Mouse (Mus musculus) midbrain, postnatal 0 days (tissue): ENCODE data around the gene Tbl1xr1. TPM values are rescaled to one million over a fixed set of nuclear protein-coding genes. Genes with fewer than 3 reads are reported as not detected.
A peak's percentile ranks its signal among the peaks of the same experiment; 100 is the strongest.

Experiments
- ATAC-seq: fragments of 200-750 bp; cut with Nextera tagmentation; 2 replicates; pipeline ENCODE4 v1.8.0; 2017; ENCODE audit warnings: moderate number of reproducible peaks, mild to moderate bottlenecking, moderate TSS enrichment, moderate library complexity; ENCODE audit not compliant: low FRiP score
- DNase-seq: peaks from one replicate; pipeline ENCODE4 v3.0.0-alpha.2; 2015; ENCODE audit warnings: low spot score
- H3K27ac ChIP-seq: fragments of 300-500 bp; sonication (generic); 2 replicates; pipeline ENCODE4 v1.5.1; 2014; ENCODE audit warnings: low read depth, mild to moderate bottlenecking, low read length, mixed read lengths
- H3K27me3 ChIP-seq: fragments of 300-500 bp; sonication (generic); 2 replicates; pipeline ENCODE4 v1.6.1; 2014; ENCODE audit warnings: low read length, control low read depth, mixed read lengths; ENCODE audit not compliant: insufficient read depth
- H3K36me3 ChIP-seq: fragments of 300-500 bp; sonication (generic); 2 replicates; pipeline ENCODE4 v1.6.1; 2014; ENCODE audit warnings: low read length, control low read depth, mixed read lengths; ENCODE audit not compliant: insufficient read depth
- H3K4me1 ChIP-seq: fragments of 300-500 bp; sonication (generic); 2 replicates; pipeline ENCODE4 v1.6.1; 2014; ENCODE audit warnings: mild to moderate bottlenecking, control low read depth, antibody characterized with exemption, low read length, mixed read lengths; ENCODE audit not compliant: insufficient read depth
- H3K4me2 ChIP-seq: fragments of 300-500 bp; sonication (generic); 2 replicates; pipeline ENCODE4 v1.6.1; 2014; ENCODE audit warnings: low read depth, mild to moderate bottlenecking, low read length, mixed read lengths; ENCODE audit not compliant: poor library complexity, severe bottlenecking
- H3K4me3 ChIP-seq: fragments of 300-500 bp; sonication (generic); 2 replicates; pipeline ENCODE4 v1.5.1; 2014; ENCODE audit warnings: low read depth, mild to moderate bottlenecking, low read length, moderate library complexity
- H3K9ac ChIP-seq: fragments of 300-500 bp; sonication (generic); replicated peaks from 2 replicates; pipeline ENCODE4 v1.6.1; 2014; ENCODE audit warnings: mild to moderate bottlenecking, low read length, moderate library complexity, mixed read lengths; ENCODE audit not compliant: poor library complexity, severe bottlenecking
- H3K9me3 ChIP-seq: fragments of 300-500 bp; sonication (generic); 2 replicates; pipeline ENCODE4 v1.6.1; 2016; ENCODE audit warnings: low read length, control low read depth
- CTCF ChIP-seq: IDR thresholded peaks from 2 replicates; pipeline ENCODE4 v1.5.1; 2016; ENCODE audit warnings: antibody characterized with exemption, mild to moderate bottlenecking
- WGBS: fragments of 180-500 bp; shearing (Covaris S2); extraction: QIAGEN DNeasy Blood & Tissue Kit; methylation state at CpG from one replicate; pipeline ENCODE4 v1.1.7; 2014; 5-methylcytosine and 5-hydroxymethylcytosine counted together
- polyA plus RNA-seq: library from polyadenylated mRNA; unstranded; fragments of >200 nt; fragmentation: Nextera tagmentation; extraction: Ambion mirVana; gene quantifications from 2 replicates; pipeline ENCODE4 v1.2.1, GENCODE M21; 2015
- total RNA-seq: library from RNA; depleted of rRNA; stranded (reverse); fragments of >200 nt; gene quantifications from 2 replicates; pipeline ENCODE4 v1.2.3, GENCODE M21; 2014; rRNA removed

Tbl1xr1 gene
- total RNA-seq: 29.3 and 39.2 TPM in 2 replicates
- 11.6 and 12.7 TPM in 2 replicates for polyA plus RNA-seq

DNA sequence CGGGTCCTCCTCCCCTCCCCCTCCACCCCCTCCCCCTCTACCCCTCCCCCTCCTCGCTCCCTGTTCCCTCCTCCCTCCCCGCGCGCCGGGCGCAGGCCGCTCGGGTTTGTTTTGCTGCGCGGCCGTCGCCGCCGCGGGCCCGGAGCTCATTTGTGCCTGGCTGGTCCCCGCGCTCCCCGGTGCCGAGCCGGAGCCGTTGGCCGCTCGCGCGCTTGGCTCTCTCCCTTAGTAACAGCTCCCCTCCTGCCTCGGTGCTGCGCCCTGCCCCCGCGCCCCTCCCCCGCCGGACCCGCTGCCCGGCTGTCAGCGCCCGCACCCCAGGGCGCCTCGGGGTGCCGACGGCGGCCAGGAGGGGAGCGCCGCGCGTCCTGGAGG, at the start of gene Tbl1xr1:
Gene Tbl1xr1, plus strand, starts transcription at position 92 of the 375 bp plus-strand sequence.
- DNase-seq: peak; percentile 95

DNA sequence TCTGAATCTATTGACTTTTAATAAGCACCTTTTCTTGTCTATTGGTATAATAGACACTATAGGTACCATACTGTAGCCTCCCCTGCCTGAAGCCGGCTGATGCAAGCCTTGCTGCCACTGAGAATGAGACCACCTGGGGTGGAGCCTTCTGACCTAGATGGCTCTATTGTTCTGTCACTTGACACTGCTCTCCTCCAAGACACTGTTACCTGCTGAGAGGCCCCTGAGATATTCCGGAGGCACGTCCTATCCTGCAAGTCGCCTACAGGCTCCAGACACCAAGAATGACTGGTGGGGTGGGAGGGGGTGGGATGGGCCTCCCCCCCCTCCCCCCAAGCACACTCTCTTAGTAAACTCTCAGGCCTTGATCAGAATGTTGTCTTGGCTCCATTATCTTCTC, 38.4 kb upstream of the Tbl1xr1 start:
- TF ChIP-seq CTCF: no peak
- no peak for DNase-seq
- H3K27ac ChIP-seq: no peak overlapping the region
- no peaks in the 10 kb centered on the region for H3K9me3 ChIP-seq
- 34% methylated on average over 4 of the region's 4 CpGs for WGBS
- H3K27me3 ChIP-seq: no peaks in the 10 kb centered on the region
- no peak overlapping the region for H3K4me2 ChIP-seq
- no peak overlapping the region for H3K9ac ChIP-seq
- H3K4me1 ChIP-seq: no peaks in the 10 kb centered on the region
- H3K36me3 ChIP-seq: no peaks in the 10 kb centered on the region
- no peak overlapping the region for H3K4me3 ChIP-seq
- ATAC-seq: no peak

More for the DNA sequence above, at the start of gene Tbl1xr1:
- peak; percentile 89 for ATAC-seq
- peak within 1 kb of the TSS; percentile 69 for H3K4me2 ChIP-seq
- H3K27me3 ChIP-seq: no peaks in the 10 kb centered on the region
- H3K27ac ChIP-seq: peak within 1 kb of the TSS; percentile 97
- H3K36me3 ChIP-seq: no peaks in the 10 kb centered on the region
- peak within 1 kb of the TSS; percentile 94 for H3K9ac ChIP-seq
- WGBS: 0% methylated on average over 22 of the region's 46 CpGs
- peaks cover 15% of the 10 kb centered on the region; the same call in 1 of the 2 replicates for H3K4me1 ChIP-seq
- peak within 1 kb of the TSS; percentile 95 for H3K4me3 ChIP-seq
- H3K9me3 ChIP-seq: no peaks in the 10 kb centered on the region
- no peak for TF ChIP-seq CTCF

DNA sequence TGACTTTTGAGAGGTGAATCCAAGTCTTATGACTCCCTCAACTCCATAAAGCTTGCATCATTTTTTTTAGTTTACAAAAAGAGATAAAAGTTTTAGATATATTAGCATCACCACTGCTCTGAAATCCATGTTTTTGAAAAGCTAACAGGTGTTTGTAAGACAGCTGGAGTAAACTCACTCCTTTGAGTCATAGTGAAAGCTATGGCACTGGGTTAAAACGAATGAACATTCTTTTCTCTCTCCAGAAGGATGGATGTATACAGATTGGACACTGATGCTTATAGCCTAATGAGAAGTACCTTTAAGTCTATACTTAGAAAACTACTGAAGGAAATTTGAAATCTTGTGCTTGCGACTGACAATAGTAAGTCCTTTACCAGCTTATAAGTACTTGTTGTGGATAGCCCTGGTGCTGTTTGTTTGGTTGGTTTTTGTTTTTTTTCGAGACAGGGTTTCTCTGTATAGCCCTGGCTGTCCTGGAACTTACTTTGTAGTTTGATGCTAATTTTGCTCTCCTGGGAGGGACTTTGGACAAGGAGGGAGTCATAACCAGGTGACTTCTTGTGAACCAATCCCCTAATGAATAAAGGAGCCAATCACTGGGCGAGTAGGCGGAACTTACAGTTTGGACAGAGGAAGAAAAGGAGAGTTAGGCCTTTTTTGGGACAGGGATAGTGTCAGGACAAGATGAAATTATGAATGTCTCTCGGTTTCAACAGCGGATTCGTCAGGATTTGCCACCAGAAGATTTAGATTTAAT, 37.2 kb upstream of the Tbl1xr1 start:
- 93% methylated on average over 8 of the region's 8 CpGs for WGBS
- ATAC-seq (no peak), DNase-seq (no peak)
- Histone ChIP-seq H3K4me2 (no peak overlapping the region), H3K4me3 (no peak overlapping the region), H3K27me3 (no peaks in the 10 kb centered on the region), H3K27ac (no peak overlapping the region), H3K9me3 (no peaks in the 10 kb centered on the region), H3K36me3 (no peaks in the 10 kb centered on the region), H3K9ac (no peak overlapping the region), H3K4me1 (no peaks in the 10 kb centered on the region)
- TF ChIP-seq CTCF: no peak

DNA sequence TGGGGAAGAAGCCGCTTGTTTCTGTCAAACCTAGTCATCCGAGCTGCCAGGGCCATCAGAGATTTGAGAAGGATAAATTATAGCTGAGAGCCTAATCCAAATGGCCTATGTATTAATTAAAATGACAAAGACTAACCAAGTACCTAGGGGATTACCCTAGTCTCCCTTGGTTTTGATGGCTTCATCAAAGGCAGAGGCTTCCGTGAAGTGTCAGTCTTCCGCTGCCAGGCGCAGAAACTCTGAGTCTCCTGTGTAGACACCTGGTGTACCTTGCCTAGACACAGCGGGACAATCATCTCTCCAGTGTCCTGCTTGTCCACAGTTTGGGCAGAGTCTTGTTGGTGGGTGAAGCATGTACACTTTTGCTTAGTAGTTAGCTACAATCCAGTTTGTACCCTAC, 35.8 kb upstream of the Tbl1xr1 start:
- Histone ChIP-seq H3K4me2 (no peak overlapping the region), H3K27me3 (no peaks in the 10 kb centered on the region), H3K36me3 (no peaks in the 10 kb centered on the region), H3K27ac (no peak overlapping the region), H3K4me1 (no peaks in the 10 kb centered on the region), H3K9me3 (no peaks in the 10 kb centered on the region), H3K9ac (no peak overlapping the region), H3K4me3 (no peak overlapping the region)
- WGBS: 51% methylated on average over 6 of the region's 6 CpGs
- ATAC-seq: no peak
- no peak for TF ChIP-seq CTCF
- no peak for DNase-seq

DNA sequence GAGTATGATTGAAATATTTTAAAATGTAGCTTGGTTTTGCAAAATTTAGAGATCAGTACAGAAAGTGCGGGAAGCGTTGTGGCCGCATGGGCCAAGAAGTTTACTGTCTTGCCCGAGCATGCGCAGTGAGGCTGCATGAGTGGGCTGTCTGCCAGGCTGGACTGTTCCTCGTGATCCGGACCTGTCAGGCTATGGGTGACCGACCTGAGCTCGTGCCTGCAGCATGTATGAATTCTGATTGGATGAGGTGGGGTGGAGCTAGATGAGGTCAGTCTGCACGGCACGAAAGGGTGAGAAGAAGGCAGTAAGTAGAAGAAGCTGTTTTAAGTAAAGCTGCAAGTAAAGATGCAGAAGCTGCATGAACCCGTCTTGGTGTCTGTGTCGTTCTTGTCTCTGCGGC, 29.2 kb upstream of the Tbl1xr1 start:
- no peak for TF ChIP-seq CTCF
- ATAC-seq (no peak), DNase-seq (no peak)
- no peak overlapping the region for H3K9ac ChIP-seq
- no peaks in the 10 kb centered on the region for H3K27me3 ChIP-seq
- 85% methylated on average over 14 of the region's 14 CpGs for WGBS
- no peak overlapping the region for H3K27ac ChIP-seq
- H3K4me3 ChIP-seq: no peak overlapping the region
- H3K4me1 ChIP-seq: no peaks in the 10 kb centered on the region
- H3K36me3 ChIP-seq: no peaks in the 10 kb centered on the region
- H3K9me3 ChIP-seq: no peaks in the 10 kb centered on the region
- no peak overlapping the region for H3K4me2 ChIP-seq

DNA sequence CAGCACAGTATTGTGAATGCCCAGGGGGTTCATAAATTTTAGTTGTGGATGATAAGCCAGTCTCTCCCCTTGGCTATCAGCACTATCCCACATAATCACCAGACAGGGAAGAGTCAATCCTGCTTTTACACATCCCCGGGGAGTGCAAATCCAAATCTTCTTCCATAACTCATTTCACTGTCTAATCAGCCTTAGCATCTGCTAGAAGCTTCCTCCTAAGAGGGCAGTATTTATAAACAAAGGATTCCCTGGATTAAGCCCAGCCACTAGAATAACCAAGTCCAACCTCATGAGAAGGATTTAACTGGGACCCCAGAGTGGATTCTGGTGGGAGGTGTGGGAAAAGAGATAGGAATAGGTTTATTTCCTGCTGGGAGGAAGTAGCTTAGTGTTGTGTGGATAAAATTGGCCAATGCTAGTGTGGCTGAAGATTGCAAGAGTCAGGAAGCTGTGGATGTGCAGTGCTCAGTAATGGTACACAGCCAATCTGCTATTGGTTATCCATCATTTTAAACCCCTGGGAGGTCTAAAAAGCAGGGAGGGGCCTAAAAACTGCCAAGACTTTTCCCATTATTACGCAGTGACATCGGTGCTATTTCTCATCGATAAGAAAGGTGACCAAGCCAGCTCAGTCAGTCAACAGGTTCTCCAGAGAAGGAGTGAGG, 19.7 kb upstream of the Tbl1xr1 start:
- no peak overlapping the region for H3K4me3 ChIP-seq
- no peak for DNase-seq
- no peaks in the 10 kb centered on the region for H3K9me3 ChIP-seq
- no peak overlapping the region for H3K9ac ChIP-seq
- WGBS: 87% methylated on average over 4 of the region's 4 CpGs
- no peaks in the 10 kb centered on the region for H3K36me3 ChIP-seq
- no peak overlapping the region for H3K4me2 ChIP-seq
- no peak for TF ChIP-seq CTCF
- ATAC-seq: no peak
- no peak overlapping the region for H3K27ac ChIP-seq
- H3K27me3 ChIP-seq: no peaks in the 10 kb centered on the region
- no peaks in the 10 kb centered on the region for H3K4me1 ChIP-seq
